Mouse (Mus musculus) skeletal muscle tissue, postnatal 0 days (tissue): ENCODE measurements around the gene Topors. TPM values are rescaled to one million over a fixed set of nuclear protein-coding genes. Genes with fewer than 3 reads are reported as not detected.

ENCODE experiments used
- polyA plus RNA-seq: library from polyadenylated mRNA; unstranded; fragments of >200 nt; fragmentation: Nextera tagmentation; extraction: Ambion mirVana; gene quantifications from 2 replicates; pipeline ENCODE4 v1.2.1, GENCODE M21; 2015

The Topors gene
- polyA plus RNA-seq = 17.2 and 17.4 TPM in 2 replicates

GRCm38 (mm10) chr4:40269430-40270032, at the start of gene Topors, which contains the start of gene Smim27:
Topors (minus strand) TSS chr4:40269850.
Smim27 (plus strand) TSS chr4:40269579.

GRCm38 (mm10) chr4:40279276-40279900, 9.7 kb upstream of the Topors start, which contains the start of gene Ndufb6:
Ndufb6 (minus strand) TSS chr4:40279421.

DNA sequence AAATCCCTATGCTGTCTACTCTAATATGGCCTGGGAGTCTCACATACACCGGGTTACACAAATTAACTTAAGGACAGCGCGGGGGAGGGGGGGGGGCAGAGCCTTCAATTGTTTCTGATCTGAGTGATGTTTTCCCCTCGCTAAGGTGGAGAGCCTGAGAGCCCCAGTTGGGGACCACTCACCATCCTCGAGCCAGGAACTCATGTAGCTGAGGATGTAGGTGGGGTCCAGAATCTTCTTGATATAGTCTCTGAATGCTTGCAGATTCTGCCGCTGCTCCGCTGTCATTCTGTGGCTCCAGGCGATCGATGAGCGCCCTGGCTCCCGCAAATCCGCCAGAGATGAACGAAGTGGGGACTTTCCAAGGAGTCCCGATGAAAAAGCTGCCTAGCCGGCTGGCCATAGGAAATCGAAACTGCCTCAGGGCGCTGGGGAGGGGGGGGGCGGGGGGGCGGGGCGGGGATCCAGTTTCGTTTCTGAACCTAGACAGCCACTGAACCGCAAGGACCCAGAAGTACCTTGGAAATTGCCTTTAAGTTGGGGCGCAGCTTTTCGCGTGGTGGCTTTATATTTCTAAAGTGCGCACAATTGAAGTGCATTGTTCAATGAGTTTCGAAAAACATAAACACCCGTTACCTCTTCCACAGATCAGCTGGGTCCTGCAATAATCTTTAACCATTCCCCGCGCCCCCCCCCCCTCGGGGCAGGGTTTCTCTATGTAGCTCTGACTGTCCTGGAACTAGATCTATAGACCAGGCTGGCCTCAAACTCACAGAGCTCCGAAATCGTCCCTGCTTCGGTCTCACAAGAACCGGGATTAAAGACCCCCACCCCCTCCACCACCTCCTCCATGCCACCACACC, 30.0 kb downstream of the Topors start, which contains the start of gene Ddx58:
Ddx58 (minus strand) TSS at position 420 of the 863 bp plus-strand sequence.

Other genes with a start within 250 kb of the Topors start
- 23.9 and 38.6 TPM in 2 replicates for gene Aco1, start 126.8 kb downstream of the Topors start, polyA plus RNA-seq
- 6.8 and 7.2 TPM in 2 replicates for gene Ddx58, start 30.0 kb downstream of the Topors start, polyA plus RNA-seq
- 51.2 and 53.1 TPM in 2 replicates for gene Smim27, start 271 bp downstream of the Topors start, polyA plus RNA-seq
- gene Ndufb6, start 9.6 kb upstream of the Topors start, polyA plus RNA-seq = 521 and 528 TPM in 2 replicates
- 0.15 and 0.18 TPM in 2 replicates for gene Tmem215, start 202.3 kb upstream of the Topors start, polyA plus RNA-seq